Mouse (Mus musculus) intestine, embryonic 14.5 days (tissue): ENCODE results near the gene Them7. TPM values are rescaled to one million over a fixed set of nuclear protein-coding genes. Genes with fewer than 3 reads are reported as not detected.

Source experiments
- ATAC-seq: fragments of 200-750 bp; cut with Nextera tagmentation; replicated peaks from 2 replicates; pipeline ENCODE4 v1.8.0; 2017; ENCODE audit warnings: low read depth, moderate number of reproducible peaks, moderate TSS enrichment, moderate library complexity; ENCODE audit not compliant: low FRiP score, low TSS enrichment
- DNase-seq: peaks from one replicate; pipeline ENCODE4 v3.0.0-alpha.2; 2018; ENCODE audit warnings: low spot score
- H3K27ac ChIP-seq: fragments of 300-500 bp; sonication (generic); 2 replicates; pipeline ENCODE4 v1.5.1; 2014; ENCODE audit warnings: low read depth, mild to moderate bottlenecking, control low read depth
- H3K27me3 ChIP-seq: fragments of 300-500 bp; sonication (generic); replicated peaks from 2 replicates; pipeline ENCODE4 v1.6.1; 2014; ENCODE audit warnings: low read length, control low read depth; ENCODE audit not compliant: control insufficient read depth, insufficient read depth
- H3K36me3 ChIP-seq: fragments of 300-500 bp; sonication (generic); 2 replicates; pipeline ENCODE4 v1.6.1; 2014; ENCODE audit warnings: low read length, control low read depth; ENCODE audit not compliant: control insufficient read depth, insufficient read depth
- H3K4me1 ChIP-seq: fragments of 300-500 bp; sonication (generic); replicated peaks from 2 replicates; pipeline ENCODE4 v1.6.1; 2014; ENCODE audit warnings: low read length, control low read depth, mixed read lengths; ENCODE audit not compliant: control insufficient read depth, insufficient read depth
- H3K4me2 ChIP-seq: fragments of 300-500 bp; sonication (generic); 2 replicates; pipeline ENCODE4 v1.6.1; 2014; ENCODE audit warnings: low read length
- H3K4me3 ChIP-seq: fragments of 300-500 bp; sonication (generic); 2 replicates; pipeline ENCODE4 v1.5.1; 2014; ENCODE audit warnings: low read depth, low read length, control low read depth, mixed read lengths
- H3K9ac ChIP-seq: fragments of 300-500 bp; sonication (generic); 2 replicates; pipeline ENCODE4 v1.6.1; 2014; ENCODE audit warnings: mild to moderate bottlenecking, low read length
- H3K9me3 ChIP-seq: fragments of 300-500 bp; sonication (generic); 2 replicates; pipeline ENCODE4 v1.6.1; 2016; ENCODE audit warnings: low read length, control low read depth; ENCODE audit not compliant: control insufficient read depth
- WGBS: fragments of 180-500 bp; shearing (Covaris S2); extraction: QIAGEN DNeasy Blood & Tissue Kit; methylation state at CpG from one replicate; pipeline ENCODE4 v1.1.7; 2014; 5-methylcytosine and 5-hydroxymethylcytosine counted together
- polyA plus RNA-seq: library from polyadenylated mRNA; unstranded; fragments of >200 nt; fragmentation: Nextera tagmentation; extraction: Ambion mirVana; gene quantifications from 2 replicates; pipeline ENCODE4 v1.2.1, GENCODE M21; 2014

Them7 gene
- polyA plus RNA-seq, 1 experiment from 2014 or later: 1.1 TPM

DNA sequence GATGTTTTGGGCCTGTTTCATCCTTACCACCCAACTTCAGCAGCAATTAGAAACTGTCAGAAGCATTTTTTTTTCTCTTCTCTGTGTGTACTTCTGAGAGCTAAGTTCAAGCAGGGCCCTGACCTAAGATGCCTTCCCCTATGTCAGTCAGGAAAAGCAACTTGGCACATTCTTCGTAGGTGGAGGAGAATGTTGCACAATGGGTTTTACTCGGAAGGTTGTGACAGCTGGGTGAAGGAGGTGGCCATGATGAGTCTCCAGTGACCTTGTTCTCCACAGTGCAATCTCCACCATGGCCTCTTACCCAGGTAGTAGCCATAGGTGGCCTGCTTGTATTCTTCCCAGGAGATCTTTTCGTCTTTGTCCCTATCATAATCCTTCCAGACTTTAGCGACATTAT is 170.3 kb downstream of the Them7 start:
- Histone ChIP-seq H3K4me1 (peaks cover 23% of the 10 kb centered on the region), H3K27me3 (no peaks in the 10 kb centered on the region), H3K4me3 (no peak overlapping the region), H3K27ac (no peak overlapping the region), H3K9ac (no peak overlapping the region), H3K36me3 (peaks cover 61% of the 10 kb centered on the region), H3K4me2 (no peak overlapping the region), H3K9me3 (no peaks in the 10 kb centered on the region)
- no peak for ATAC-seq
- 84% methylated on average over 4 of the region's 4 CpGs for WGBS
- no peak for DNase-seq

DNA sequence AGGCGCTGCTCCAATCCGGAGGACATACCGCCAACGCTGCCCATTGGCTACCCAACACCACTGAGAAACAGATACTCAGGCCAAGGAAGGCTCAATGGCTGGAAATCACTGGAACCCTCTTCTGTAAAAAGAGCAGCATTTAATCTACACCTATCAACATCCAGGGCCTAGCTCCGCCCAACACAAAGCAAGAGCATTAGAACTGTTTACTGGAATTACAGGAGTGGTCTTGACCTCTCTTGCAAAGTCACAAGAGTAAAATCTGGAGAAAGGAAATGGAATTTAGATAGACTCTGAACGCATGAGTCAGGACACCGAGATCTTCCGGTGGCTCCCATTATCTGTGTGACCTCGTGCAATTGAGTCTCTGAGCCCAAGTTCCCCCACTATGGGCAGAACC is 171.9 kb downstream of the Them7 start:
- H3K9ac ChIP-seq: no peak overlapping the region
- ATAC-seq: no peak
- 87% methylated on average over 9 of the region's 9 CpGs for WGBS

DNA sequence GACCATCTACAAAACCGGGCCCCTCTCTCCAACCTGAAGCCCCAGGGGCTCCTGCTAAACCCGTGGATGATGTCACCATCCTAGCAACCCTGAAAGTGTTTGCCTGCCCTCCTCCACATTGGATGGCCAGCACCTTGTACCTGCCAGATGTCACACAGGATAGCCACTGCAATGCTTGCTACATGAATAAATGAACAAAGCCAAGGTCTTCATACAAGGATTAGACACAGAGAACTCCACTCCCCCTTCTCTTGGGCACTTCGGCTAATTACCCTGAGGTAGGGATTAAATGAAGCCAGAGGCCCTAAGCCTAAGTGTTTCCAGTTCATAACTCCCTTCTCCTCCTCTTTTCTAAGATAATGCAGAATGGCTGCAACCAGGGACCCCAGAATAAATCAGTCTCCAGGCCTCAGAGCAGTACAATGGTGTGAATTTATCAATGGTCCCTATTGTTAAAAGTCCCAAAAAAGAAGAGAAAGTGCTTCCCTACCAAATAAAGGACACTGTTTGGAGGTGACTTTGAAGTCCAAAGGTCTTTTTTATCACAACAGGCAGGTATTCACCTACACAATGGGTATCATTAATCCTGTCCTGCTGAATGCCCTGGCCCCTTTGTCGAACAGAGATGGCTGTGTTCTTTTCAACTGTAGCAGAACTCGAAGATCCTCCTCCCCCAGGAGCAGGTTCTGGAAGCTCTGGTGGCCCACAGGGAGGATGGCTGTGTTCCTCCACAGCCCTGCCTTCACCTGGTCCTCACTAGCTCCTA is 173.5 kb downstream of the Them7 start:
- DNase-seq (no peak), ATAC-seq (no peak)
- H3K27me3 ChIP-seq: no peaks in the 10 kb centered on the region
- no peaks in the 10 kb centered on the region for H3K9me3 ChIP-seq
- peak overlapping the region; percentile 89 for H3K9ac ChIP-seq
- no peak overlapping the region for H3K27ac ChIP-seq
- H3K36me3 ChIP-seq: peaks cover 30% of the 10 kb centered on the region
- H3K4me3 ChIP-seq: peak overlapping the region; percentile 80
- 36% methylated on average over 5 of the region's 5 CpGs for WGBS
- H3K4me1 ChIP-seq: peaks cover 23% of the 10 kb centered on the region
- H3K4me2 ChIP-seq: peak overlapping the region; percentile 68

More for the DNA sequence above, 171.9 kb downstream of the Them7 start:
- Histone ChIP-seq H3K4me3 (no peak overlapping the region), H3K4me1 (peaks cover 23% of the 10 kb centered on the region), H3K36me3 (peaks cover 45% of the 10 kb centered on the region), H3K9me3 (no peaks in the 10 kb centered on the region), H3K27ac (no peak overlapping the region), H3K27me3 (no peaks in the 10 kb centered on the region), H3K4me2 (no peak overlapping the region)
- no peak for DNase-seq

DNA sequence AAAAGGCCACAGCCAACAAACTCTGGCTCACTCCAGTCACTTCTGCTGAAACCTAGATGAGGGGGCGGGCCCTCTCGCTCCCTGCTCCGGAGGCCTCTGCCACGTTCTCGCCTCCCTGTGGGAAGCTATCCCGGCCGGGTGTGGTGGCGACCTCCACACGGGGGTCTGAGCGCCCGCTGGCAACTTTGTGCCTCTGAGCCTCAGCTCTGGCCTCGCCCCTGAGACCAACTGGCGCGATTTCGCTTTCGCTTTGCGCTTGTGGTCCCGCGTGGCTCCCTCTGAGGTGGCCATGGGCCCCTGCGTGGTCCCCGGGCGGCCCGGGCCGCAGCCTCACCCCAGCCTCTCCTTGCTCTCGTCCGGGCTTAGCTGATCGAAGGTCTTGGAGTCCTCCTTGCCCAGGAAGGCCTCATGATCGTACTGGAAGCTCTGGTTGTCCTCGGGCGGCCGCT is 174.5 kb downstream of the Them7 start:
- peak overlapping the region; percentile 89 for H3K9ac ChIP-seq
- no peaks in the 10 kb centered on the region for H3K9me3 ChIP-seq
- H3K36me3 ChIP-seq: peaks cover 19% of the 10 kb centered on the region
- DNase-seq (peak; percentile 88), ATAC-seq (peak; percentile 69)
- under 1% methylated on average over 31 of the region's 31 CpGs for WGBS
- H3K27me3 ChIP-seq: no peaks in the 10 kb centered on the region
- H3K27ac ChIP-seq: peak overlapping the region; percentile 88
- peak overlapping the region; percentile 80 for H3K4me3 ChIP-seq
- H3K4me2 ChIP-seq: peak overlapping the region; percentile 68
- peaks cover 23% of the 10 kb centered on the region for H3K4me1 ChIP-seq

DNA sequence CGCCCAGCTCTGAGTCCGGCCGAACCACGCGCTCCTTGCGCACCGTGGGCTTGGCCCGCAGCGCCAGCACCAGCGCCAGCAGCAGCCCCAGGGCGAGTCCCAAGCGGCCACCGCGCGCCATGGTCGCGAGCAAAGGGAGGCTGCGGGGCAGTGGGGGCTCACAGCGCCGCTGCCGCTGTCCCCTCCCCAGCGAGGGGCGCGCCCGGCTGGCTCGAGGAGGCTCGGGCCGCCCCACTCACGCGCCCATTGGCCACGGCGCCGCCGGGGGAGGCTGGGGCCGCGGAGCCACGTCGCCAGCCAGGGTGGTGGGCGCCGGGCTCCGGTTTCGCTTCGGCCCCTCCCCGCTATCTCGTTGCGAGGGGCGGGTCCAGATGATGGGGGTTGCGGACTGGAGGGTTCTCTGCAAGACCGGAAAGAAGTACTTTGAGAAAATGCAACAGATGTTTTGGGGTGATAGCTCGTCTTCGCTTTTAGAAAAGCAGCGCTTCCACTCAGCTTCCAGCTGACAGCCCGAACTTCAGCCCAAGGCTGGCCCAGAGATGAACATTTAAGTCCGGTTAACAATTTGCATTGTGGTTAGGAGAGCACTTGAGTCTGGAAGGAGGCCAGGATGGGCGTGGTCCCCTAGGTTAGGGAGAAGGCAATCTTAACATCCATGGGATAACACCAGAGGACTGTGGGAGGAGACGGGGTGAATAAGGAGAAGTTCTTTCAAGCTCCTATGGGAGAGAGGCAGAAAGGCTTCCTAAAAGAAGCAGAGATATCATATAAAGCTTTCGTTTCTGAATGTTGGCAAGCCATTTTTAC is 175.2 kb downstream of the Them7 start, which contains the start of gene Rcn1:
Gene Rcn1, minus strand, starts transcription at position 235 of the 807 bp plus-strand sequence.
- peaks cover 13% of the 10 kb centered on the region for H3K36me3 ChIP-seq
- H3K4me2 ChIP-seq: peak within 1 kb of the TSS; percentile 68
- H3K9ac ChIP-seq: peak within 1 kb of the TSS; percentile 89
- peaks cover 23% of the 10 kb centered on the region for H3K4me1 ChIP-seq
- H3K27ac ChIP-seq: peak within 1 kb of the TSS; percentile 88
- 1% methylated on average over 55 of the region's 57 CpGs for WGBS
- no peaks in the 10 kb centered on the region for H3K27me3 ChIP-seq
- DNase-seq (peak; percentile 91), ATAC-seq (peak; percentile 96)
- peak within 1 kb of the TSS; percentile 80 for H3K4me3 ChIP-seq
- H3K9me3 ChIP-seq: no peaks in the 10 kb centered on the region

DNA sequence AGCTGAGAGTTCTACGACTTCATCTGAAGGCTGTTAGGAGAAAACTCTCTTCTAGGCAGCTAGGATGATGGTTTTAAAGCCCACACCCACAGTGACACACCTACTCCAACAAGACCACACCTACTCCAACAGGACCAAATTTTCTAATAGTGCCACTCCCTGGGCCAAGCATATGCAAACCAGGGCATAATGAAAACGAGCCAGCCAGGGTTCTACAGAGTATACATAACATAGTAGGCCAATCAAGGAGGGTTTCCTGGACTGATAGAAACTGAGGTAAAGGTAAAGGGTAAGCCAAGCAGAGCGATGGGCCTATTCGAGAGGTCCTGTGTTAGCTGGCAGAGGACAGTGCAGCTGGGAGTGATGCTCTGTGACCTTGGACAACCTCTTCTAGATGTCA is 176.4 kb downstream of the Them7 start:
- no peak overlapping the region for H3K4me2 ChIP-seq
- H3K36me3 ChIP-seq: 0 out of 2 replicates have a peak, but pooled peaks cover 2% of the 10 kb centered on the region
- DNase-seq (no peak), ATAC-seq (no peak)
- 88% methylated on average over 4 of the region's 4 CpGs for WGBS
- H3K4me3 ChIP-seq: no peak overlapping the region
- H3K4me1 ChIP-seq: peaks cover 23% of the 10 kb centered on the region
- H3K9ac ChIP-seq: no peak overlapping the region
- no peak overlapping the region for H3K27ac ChIP-seq
- H3K27me3 ChIP-seq: no peaks in the 10 kb centered on the region
- no peaks in the 10 kb centered on the region for H3K9me3 ChIP-seq

DNA sequence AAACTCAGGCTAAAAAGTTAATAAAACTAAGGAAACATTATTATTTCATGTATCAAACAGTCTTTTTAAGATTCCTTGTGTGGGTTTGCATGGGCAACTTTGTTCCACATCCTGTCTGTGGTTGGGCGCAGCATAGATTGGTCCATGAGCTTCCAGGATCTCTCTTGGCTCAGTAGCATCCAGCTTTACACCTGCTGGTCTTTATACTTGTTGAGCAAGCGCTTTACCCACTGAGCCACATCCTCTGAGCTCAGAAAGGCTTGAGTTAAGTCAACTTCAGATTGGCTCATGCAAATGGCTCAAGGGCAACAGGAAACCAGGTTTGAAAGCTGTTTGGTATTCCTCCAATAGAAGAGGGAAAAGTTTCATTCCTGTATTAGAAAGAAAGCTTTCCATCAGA is 178.1 kb downstream of the Them7 start:
- Histone ChIP-seq H3K27ac (no peak overlapping the region), H3K4me1 (peaks cover 11% of the 10 kb centered on the region), H3K9ac (no peak overlapping the region), H3K36me3 (no peaks in the 10 kb centered on the region), H3K9me3 (no peaks in the 10 kb centered on the region), H3K4me2 (no peak overlapping the region), H3K4me3 (no peak overlapping the region), H3K27me3 (no peaks in the 10 kb centered on the region)
- 90% methylated on average over 2 of the region's 2 CpGs for WGBS
- DNase-seq (no peak), ATAC-seq (no peak)

DNA sequence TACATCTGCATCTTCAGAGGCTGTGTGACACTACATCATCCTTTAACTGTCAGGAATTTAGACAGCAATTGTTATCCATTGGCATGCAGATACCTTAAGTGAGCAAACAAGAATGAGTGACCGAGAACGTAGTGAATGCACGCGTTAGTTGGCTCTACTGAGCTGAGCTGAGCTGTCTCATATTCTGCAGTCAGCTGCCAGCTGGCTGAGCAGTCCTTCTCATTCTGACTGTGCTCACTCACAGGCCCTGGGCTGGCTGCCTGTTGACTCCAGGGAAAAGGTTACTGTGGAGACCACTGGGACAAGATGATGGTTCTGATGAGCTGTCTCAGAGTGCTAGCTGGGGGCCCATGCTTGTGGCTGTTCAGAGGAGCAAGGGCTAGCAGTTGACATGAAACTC is 184.4 kb downstream of the Them7 start:
- no peak overlapping the region for H3K27ac ChIP-seq
- ATAC-seq: no peak
- 62% methylated on average over 4 of the region's 4 CpGs for WGBS
- no peaks in the 10 kb centered on the region for H3K27me3 ChIP-seq
- no peak overlapping the region for H3K4me2 ChIP-seq
- H3K9me3 ChIP-seq: no peaks in the 10 kb centered on the region
- H3K9ac ChIP-seq: no peak overlapping the region
- H3K4me1 ChIP-seq: no peaks in the 10 kb centered on the region
- DNase-seq: peak; percentile 45
- no peaks in the 10 kb centered on the region for H3K36me3 ChIP-seq
- H3K4me3 ChIP-seq: no peak overlapping the region
